Mouse (Mus musculus) hindbrain, embryonic 13.5 days (tissue): ENCODE measurements at regions not wholly inside any gene's neighbourhood (a gene's known extent, or its start where the extent isn't known, plus 50 kb on each side); places are given as distances from the start of the nearest gene placed in this dataset.

Experiments used
- ATAC-seq: fragments of 200-750 bp; cut with Nextera tagmentation; 2 replicates; pipeline ENCODE4 v1.8.0; 2017; ENCODE audit warnings: moderate TSS enrichment; ENCODE audit not compliant: low FRiP score
- H3K27ac ChIP-seq: fragments of 300-500 bp; sonication (generic); 2 replicates; pipeline ENCODE4 v1.5.1; 2015; ENCODE audit warnings: inconsistent platforms, mild to moderate bottlenecking, moderate library complexity
- H3K27me3 ChIP-seq: fragments of 300-500 bp; sonication (generic); 2 replicates; pipeline ENCODE4 v1.6.1; 2015; ENCODE audit warnings: mild to moderate bottlenecking, inconsistent platforms
- H3K36me3 ChIP-seq: fragments of 300-500 bp; sonication (generic); 2 replicates; pipeline ENCODE4 v1.6.1; 2015; ENCODE audit warnings: mild to moderate bottlenecking, inconsistent platforms
- H3K4me1 ChIP-seq: fragments of 300-500 bp; sonication (generic); replicated peaks from 2 replicates; pipeline ENCODE4 v1.6.1; 2015; ENCODE audit warnings: inconsistent platforms
- H3K4me2 ChIP-seq: fragments of 300-500 bp; sonication (generic); 2 replicates; pipeline ENCODE4 v1.6.1; 2015; ENCODE audit warnings: inconsistent platforms, mild to moderate bottlenecking, moderate library complexity
- H3K4me3 ChIP-seq: fragments of 300-500 bp; sonication (generic); 2 replicates; pipeline ENCODE4 v1.5.1; 2015; ENCODE audit warnings: mild to moderate bottlenecking, inconsistent platforms
- H3K9ac ChIP-seq: fragments of 300-500 bp; sonication (generic); 2 replicates; pipeline ENCODE4 v1.6.1; 2015; ENCODE audit warnings: mild to moderate bottlenecking, inconsistent platforms
- H3K9me3 ChIP-seq: fragments of 300-500 bp; sonication (generic); 2 replicates; pipeline ENCODE4 v1.6.1; 2016; ENCODE audit warnings: inconsistent platforms
- WGBS: fragments of 180-500 bp; shearing (Covaris S2); methylation state at CpG from one replicate; pipeline ENCODE4 v1.1.7; 2015; 5-methylcytosine and 5-hydroxymethylcytosine counted together

DNA sequence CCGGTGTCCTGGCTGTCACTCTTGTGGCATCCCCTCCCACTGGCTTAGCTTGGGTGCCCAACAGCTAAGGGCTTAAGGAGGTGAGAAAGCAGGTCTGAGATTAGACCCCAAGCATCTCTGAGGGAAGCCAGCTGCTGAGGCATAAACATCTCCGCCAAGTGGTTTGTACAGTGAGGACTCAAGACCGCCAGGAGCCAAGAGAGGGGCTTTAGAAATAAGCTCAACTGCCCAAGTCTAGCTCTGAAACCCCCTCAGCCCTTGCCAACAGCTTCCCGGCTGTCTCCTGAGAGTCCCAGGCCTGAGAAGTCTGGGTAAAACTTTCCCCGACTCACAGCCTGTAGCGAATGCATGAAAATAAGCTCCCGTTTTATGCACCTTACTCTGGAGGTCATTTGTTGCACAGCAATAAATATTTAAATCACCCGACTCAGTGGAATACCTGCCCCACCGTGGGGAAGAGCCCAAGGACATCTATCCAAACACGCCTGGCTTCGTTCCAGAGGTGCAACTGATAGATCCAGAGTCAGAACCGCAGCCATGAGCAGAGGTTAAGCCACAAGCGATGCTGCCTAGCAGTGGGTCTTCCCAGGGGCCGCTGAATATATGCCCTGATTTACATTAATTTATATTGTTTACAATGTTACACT, 100.1 kb upstream of the Slc44a1 start:
- ATAC-seq = no peak
- 83% methylated on average over 13 of the region's 14 CpGs for WGBS
- peaks cover 13% of the 10 kb centered on the region; the same call in 1 of the 2 replicates for H3K4me1 ChIP-seq

DNA sequence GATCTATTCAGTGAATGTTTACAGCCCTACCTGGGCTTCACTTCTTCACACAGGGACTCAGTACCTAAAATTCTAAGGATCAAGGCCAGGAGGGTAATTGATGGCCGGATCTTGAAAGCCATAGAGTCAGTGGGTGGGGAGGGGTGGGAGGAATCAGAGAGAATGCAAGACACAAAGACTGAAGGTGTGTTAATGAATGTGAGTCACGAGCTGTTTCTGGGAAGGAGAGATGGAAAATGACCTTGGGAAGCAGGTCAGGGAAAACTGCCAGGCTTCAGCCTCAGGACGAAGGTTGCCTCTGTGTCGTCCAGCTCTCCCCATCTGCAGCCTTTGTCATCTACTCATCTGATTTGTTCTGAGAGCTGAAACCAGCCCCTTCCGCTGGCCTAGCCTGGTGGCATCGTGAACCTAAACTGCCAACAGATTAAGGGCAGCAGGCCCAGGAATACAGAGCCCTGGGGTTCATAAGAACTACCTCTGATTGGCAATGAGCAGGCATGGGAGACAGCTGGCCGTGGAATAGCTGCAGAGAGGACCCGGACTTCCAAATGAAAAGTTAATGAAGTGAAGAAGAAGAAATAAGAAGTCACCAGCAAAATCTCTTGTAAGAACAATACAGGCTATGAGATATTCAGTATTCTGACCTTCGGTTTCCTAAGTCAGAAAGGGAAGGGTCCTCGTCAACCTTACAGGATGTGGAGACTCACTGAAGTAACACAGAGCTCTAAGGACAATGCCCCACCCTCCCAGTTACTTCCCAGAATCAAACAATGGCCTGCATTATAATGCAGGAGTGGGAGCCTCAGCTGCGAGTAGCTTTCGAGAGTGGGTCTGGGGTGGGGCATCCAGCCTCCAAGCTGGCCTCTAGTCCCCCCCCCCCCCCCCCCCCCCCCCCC, 100.8 kb upstream of the Slc44a1 start:
- 36% methylated on average over 12 of the region's 12 CpGs for WGBS
- Histone ChIP-seq H3K27me3 (no peaks in the 10 kb centered on the region), H3K27ac (peak overlapping the region; percentile 52; the same call in 1 of the 2 replicates), H3K4me2 (no peak overlapping the region), H3K36me3 (no peaks in the 10 kb centered on the region), H3K9me3 (0 out of 2 replicates have a peak, but pooled peaks cover 4% of the 10 kb centered on the region), H3K9ac (no peak overlapping the region), H3K4me3 (no peak overlapping the region), H3K4me1 (peaks cover 13% of the 10 kb centered on the region; the same call in 1 of the 2 replicates)
- ATAC-seq = no peak

More for the DNA sequence above, 100.1 kb upstream of the Slc44a1 start:
- Histone ChIP-seq H3K9me3 (0 out of 2 replicates have a peak, but pooled peaks cover 4% of the 10 kb centered on the region), H3K27me3 (no peaks in the 10 kb centered on the region), H3K9ac (no peak overlapping the region), H3K4me2 (no peak overlapping the region), H3K36me3 (no peaks in the 10 kb centered on the region), H3K27ac (no peak overlapping the region), H3K4me3 (no peak overlapping the region)

DNA sequence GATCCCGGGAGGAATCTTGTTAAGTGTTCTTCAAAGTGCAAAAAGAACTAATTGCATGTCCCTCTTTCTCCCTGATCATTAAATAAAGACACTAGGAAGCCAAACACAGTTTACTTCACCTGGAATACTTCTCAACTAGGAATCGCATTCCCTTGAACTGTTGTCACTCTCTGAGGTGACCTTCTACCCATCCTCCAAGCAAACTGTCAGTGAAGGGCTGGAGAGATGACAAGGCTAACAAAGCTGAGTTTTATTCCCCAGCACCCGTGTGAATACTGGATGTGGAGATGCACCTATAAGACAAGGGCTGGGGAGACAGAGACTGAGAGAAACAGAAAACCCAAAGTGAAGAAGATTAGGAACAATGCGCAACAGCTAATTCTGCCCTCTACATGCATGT, 101.7 kb upstream of the Slc44a1 start:
- Histone ChIP-seq H3K4me2 (no peak overlapping the region), H3K9me3 (0 out of 2 replicates have a peak, but pooled peaks cover 4% of the 10 kb centered on the region), H3K9ac (no peak overlapping the region), H3K27ac (no peak overlapping the region), H3K4me3 (no peak overlapping the region), H3K27me3 (no peaks in the 10 kb centered on the region), H3K4me1 (peaks cover 13% of the 10 kb centered on the region; the same call in 1 of the 2 replicates), H3K36me3 (no peaks in the 10 kb centered on the region)
- ATAC-seq = no peak
- WGBS = 79% methylated on average over 4 of the region's 4 CpGs

DNA sequence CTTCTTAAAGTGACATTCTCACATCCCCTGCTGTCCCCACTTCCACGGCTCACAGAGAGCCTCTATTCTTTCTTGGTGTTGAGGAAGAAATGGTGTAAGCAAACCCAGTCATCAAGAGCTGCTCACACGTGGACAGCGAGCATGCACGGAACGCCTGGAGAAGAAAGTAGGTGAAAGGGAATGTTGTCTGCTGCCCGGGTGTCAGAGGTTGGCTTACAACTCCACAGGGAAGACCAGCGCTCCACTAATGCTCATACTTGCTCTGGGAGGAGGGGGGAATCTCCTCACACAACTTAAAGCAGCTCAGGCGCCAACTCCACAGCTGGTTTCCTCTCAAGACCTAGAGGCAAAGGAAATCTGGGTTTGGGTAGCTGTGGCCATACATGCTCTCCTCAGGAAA, 102.4 kb upstream of the Slc44a1 start:
- Histone ChIP-seq H3K9ac (no peak overlapping the region), H3K27me3 (no peaks in the 10 kb centered on the region), H3K4me3 (no peak overlapping the region), H3K9me3 (0 out of 2 replicates have a peak, but pooled peaks cover 4% of the 10 kb centered on the region), H3K27ac (no peak overlapping the region), H3K4me2 (no peak overlapping the region), H3K4me1 (peaks cover 13% of the 10 kb centered on the region; the same call in 1 of the 2 replicates), H3K36me3 (no peaks in the 10 kb centered on the region)
- WGBS = 46% methylated on average over 8 of the region's 8 CpGs
- no peak for ATAC-seq

DNA sequence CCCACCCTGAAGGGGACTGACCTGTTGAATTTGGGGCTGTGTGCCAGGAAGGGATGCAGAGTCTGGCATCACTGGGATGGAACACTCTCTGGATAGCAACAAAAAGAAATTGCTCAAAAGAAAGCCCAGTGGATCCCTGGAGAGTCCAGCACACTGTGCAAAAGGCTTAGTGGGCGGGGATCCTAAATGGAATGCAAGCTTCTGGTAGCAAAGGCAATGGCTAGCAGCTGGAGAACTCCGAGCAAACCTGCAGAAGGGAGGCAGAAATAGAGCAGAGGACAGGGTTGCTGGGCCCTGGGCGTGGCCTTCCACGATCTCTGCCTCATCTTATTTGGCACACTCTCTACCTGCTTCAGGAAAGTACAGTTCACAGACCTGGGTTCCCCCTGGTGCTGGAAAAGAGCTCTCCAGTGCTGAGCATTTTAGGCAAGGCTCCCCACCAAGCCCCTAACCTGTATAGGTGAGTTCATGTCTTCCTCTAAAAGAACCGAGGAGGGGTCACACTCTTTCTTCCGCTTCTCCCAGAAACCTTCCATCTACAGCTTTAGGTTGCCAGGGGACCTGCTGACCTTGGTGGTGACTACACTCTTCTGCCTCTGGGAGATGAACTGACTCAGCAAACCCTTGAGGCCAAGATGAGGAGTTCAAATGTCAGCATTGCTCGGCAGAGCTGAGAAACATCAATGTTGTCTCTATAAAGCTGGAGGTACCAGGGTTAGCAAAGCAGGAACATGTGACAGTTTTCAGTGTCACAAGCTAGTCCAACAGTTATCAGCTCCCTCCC, 112.6 kb upstream of the Slc44a1 start:
- Histone ChIP-seq H3K9me3 (no peaks in the 10 kb centered on the region), H3K4me3 (no peak overlapping the region), H3K4me2 (no peak overlapping the region), H3K27ac (no peak overlapping the region), H3K27me3 (no peaks in the 10 kb centered on the region), H3K9ac (no peak overlapping the region), H3K4me1 (0 out of 2 replicates have a peak, but pooled peaks cover 3% of the 10 kb centered on the region), H3K36me3 (no peaks in the 10 kb centered on the region)
- ATAC-seq = no peak
- whole genome bisulfite sequencing = 69% methylated on average over 7 of the region's 7 CpGs

DNA sequence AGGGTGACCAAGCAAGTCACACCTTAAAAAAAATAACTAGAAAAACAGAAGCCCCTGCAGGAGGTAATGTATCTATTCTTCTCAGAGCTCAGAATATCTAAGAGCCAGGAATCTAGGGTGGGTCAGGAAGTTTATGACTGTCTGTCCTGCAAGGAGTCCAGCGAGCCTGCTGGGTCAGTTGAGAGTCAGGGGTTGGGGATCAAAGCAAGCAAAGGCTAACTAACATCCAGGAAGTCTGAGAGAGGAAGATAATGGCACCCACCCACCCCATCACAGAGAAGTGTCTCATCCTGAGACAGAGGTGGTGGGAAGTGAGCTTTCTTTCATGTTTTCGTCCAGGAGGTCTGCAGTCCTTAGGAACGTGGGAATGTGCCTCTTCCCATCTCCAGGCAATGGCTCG, 116.4 kb upstream of the Slc44a1 start:
- WGBS = 85% methylated on average over 4 of the region's 4 CpGs
- H3K27me3 ChIP-seq = no peaks in the 10 kb centered on the region
- H3K9me3 ChIP-seq = no peaks in the 10 kb centered on the region
- no peak for ATAC-seq
- H3K4me3 ChIP-seq = no peak overlapping the region
- no peak overlapping the region for H3K4me2 ChIP-seq
- H3K36me3 ChIP-seq = no peaks in the 10 kb centered on the region
- no peak overlapping the region for H3K27ac ChIP-seq
- H3K4me1 ChIP-seq = 0 out of 2 replicates have a peak, but pooled peaks cover 3% of the 10 kb centered on the region
- H3K9ac ChIP-seq = no peak overlapping the region

DNA sequence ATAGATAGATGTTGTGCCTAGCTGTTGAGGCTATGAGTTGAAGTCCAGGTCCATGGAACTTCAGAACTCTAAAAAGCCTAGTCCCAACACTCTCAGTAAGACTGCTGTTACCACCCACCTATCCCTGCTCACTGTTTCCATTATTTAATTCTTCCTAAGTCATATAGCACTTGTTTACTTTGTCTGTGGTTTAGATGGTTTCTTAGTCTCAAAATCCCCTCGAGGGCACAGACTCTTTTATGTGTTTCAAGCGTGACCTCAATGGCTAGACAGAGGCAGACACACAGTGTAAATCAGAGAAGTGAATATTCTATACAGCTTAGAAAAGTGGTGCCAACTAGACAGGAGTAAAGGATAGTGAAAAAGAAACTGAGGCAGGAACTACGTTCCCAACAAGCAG, 117.0 kb upstream of the Slc44a1 start:
- Histone ChIP-seq H3K4me3 (no peak overlapping the region), H3K9me3 (no peaks in the 10 kb centered on the region), H3K4me2 (no peak overlapping the region), H3K4me1 (0 out of 2 replicates have a peak, but pooled peaks cover 3% of the 10 kb centered on the region), H3K9ac (no peak overlapping the region), H3K36me3 (no peaks in the 10 kb centered on the region), H3K27ac (no peak overlapping the region), H3K27me3 (no peaks in the 10 kb centered on the region)
- ATAC-seq = no peak
- 80% methylated on average over 3 of the region's 3 CpGs for WGBS

DNA sequence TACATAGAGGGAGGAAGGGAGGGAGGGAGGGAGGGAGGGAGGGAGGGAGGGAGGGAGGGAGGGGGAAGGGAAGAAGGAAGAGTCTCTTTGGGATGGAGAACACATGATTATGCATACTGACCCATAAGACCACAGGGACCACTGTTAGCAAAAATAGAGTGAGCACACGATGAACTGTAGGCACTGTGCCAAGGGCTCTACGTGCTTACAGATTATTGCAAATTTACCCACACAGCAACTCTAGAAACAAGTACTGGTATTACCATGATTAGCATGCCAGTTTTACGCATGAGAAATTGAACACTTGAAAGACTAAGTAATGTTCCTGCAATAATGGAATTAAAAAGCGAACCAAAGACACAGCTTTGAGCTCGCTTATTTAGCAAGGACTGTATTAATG, 117.7 kb upstream of the Slc44a1 start:
- Histone ChIP-seq H3K27ac (no peak overlapping the region), H3K4me2 (no peak overlapping the region), H3K36me3 (no peaks in the 10 kb centered on the region), H3K4me3 (no peak overlapping the region), H3K9ac (no peak overlapping the region), H3K4me1 (peaks cover 3% of the 10 kb centered on the region; the same call in 1 of the 2 replicates), H3K9me3 (no peaks in the 10 kb centered on the region), H3K27me3 (no peaks in the 10 kb centered on the region)
- WGBS = 67% methylated on average over 5 of the region's 5 CpGs
- no peak for ATAC-seq

DNA sequence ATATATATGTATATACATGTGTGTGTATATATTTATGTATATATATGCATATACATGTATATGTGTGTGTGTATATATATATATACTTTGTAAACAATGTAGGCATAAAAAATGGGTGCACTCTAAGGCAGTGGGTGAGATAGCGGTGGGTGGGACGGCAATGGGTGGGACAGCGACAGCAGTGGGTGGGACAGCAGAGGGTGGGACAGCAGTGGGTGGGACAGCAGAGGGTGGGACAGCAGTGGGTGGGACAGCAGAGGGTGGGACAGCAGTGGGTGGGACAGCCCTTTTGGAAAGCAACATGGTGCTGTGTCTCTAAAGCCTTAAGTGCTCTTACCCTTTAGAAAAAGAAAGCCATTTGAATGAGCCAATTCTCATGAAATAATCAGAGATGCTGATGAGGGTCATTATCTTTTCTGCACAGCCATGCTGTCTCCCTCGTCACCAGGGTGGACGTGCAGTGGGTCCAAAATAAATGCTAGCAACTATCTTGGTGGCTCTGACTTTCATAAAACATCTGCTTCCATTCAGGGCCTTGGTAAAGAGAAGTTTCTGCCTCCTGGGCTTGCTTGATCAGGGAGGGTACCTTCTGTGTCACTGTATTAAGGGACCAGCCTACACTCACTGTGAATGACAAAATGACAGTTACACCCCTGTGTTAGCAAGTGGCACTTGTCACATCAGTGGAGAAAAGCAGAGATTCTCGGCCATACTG, 119.3 kb upstream of the Slc44a1 start:
- Histone ChIP-seq H3K4me2 (no peak overlapping the region), H3K36me3 (no peaks in the 10 kb centered on the region), H3K27ac (no peak overlapping the region), H3K9me3 (no peaks in the 10 kb centered on the region), H3K4me1 (peaks cover 15% of the 10 kb centered on the region), H3K4me3 (no peak overlapping the region), H3K9ac (no peak overlapping the region), H3K27me3 (no peaks in the 10 kb centered on the region)
- WGBS = 84% methylated on average over 6 of the region's 6 CpGs
- ATAC-seq = no peak

DNA sequence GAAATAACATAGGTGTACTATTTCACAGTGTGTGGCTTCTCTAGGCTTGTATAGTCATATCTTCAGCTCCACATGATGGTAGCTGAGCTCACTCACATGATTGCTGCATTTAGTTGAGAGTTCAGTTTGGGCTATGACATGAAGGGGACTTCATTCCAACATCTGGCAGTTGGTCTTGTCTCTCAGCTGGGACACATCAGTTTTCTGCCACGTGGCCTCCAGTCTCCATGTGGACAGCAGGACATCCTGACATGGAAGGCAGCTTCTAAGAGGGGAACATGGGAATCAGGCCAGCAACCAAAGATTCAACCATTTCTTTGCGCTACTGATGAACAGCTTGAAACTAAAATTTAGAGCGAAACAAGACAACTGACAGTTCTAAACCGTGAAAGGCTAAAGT, 121.2 kb upstream of the Slc44a1 start:
- H3K4me1 ChIP-seq = peaks cover 23% of the 10 kb centered on the region
- ATAC-seq = no peak
- no peaks in the 10 kb centered on the region for H3K36me3 ChIP-seq
- H3K4me2 ChIP-seq = no peak overlapping the region
- WGBS = 85% methylated on average over 4 of the region's 4 CpGs
- no peak overlapping the region for H3K27ac ChIP-seq
- no peak overlapping the region for H3K4me3 ChIP-seq
- no peaks in the 10 kb centered on the region for H3K9me3 ChIP-seq
- H3K9ac ChIP-seq = no peak overlapping the region
- no peaks in the 10 kb centered on the region for H3K27me3 ChIP-seq

DNA sequence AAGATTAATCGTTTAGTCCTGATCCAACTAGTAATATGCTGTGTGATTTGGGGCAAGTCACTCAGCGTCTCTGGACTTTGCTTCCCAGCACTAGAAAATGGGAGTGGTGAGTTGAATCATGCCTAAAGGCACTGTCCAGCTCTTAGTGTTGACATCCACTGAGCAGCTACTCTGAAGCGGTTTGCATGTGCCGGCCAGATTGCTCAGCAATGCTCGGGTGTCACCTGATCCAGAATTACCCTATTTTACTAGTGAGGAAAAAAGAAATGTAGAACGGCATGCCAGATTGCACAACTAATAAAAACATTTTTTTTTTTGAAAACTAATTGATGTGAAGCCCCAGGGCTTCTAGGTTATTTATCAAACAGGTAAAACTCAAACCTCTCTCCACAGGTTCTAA, 122.0 kb upstream of the Slc44a1 start:
- H3K9me3 ChIP-seq = no peaks in the 10 kb centered on the region
- no peak overlapping the region for H3K4me3 ChIP-seq
- H3K9ac ChIP-seq = no peak overlapping the region
- WGBS = 90% methylated on average over 6 of the region's 6 CpGs
- H3K27me3 ChIP-seq = no peaks in the 10 kb centered on the region
- no peak for ATAC-seq
- no peak overlapping the region for H3K4me2 ChIP-seq
- H3K27ac ChIP-seq = peak overlapping the region; percentile 66; the same call in 1 of the 2 replicates
- H3K4me1 ChIP-seq = peaks cover 23% of the 10 kb centered on the region
- no peaks in the 10 kb centered on the region for H3K36me3 ChIP-seq
